Mouse (Mus musculus) natural killer cell, adult 2 months (primary cell): ENCODE data around the gene Hcn2.
"Not testable (repeated sequence)": the region's sequence is repeated elsewhere in the genome, so short reads cannot be mapped to it uniquely, and the experiment has no call there.

Experiments
- DNase-seq, 2 experiments: peaks; one replicate each; pipeline ENCODE4 v3.0.0; 2022; ENCODE audit warnings: low spot score in 2 of 2

The Hcn2 gene

GRCm38 (mm10) chr10:79687513-79687912 lies 28.9 kb upstream of the Hcn2 start:
- DNase-seq: no peak

- DNase-seq: no peak
These were observed 27.7 kb upstream of the Hcn2 start, which contains the start of gene Gzmm for GRCm38 (mm10) chr10:79688720-79689119. Gene Gzmm (plus strand): TSS chr10:79689020.

GRCm38 (mm10) chr10:79689178-79689577 lies 27.3 kb upstream of the Hcn2 start:
- DNase-seq: peak in 1 of 2 experiments; percentile 47

- DNase-seq: peak; percentile 73 to 86
These were observed 24.4 kb upstream of the Hcn2 start for GRCm38 (mm10) chr10:79691986-79692548.

GRCm38 (mm10) chr10:79693580-79694378 lies 22.7 kb upstream of the Hcn2 start:
- DNase-seq: no peak

GRCm38 (mm10) chr10:79694379-79694655 lies 22.1 kb upstream of the Hcn2 start:
- no peak for DNase-seq

- DNase-seq: peak; percentile 58 to 74
These were observed 21.0 kb upstream of the Hcn2 start for GRCm38 (mm10) chr10:79695231-79696128.

GRCm38 (mm10) chr10:79696129-79696651 lies 20.2 kb upstream of the Hcn2 start:
- no peak for DNase-seq

GRCm38 (mm10) chr10:79697916-79698315 lies 18.5 kb upstream of the Hcn2 start:
- no peak for DNase-seq

- no peak for DNase-seq
These were observed 18.0 kb upstream of the Hcn2 start for GRCm38 (mm10) chr10:79698459-79698858.

- DNase-seq: no peak
These were observed 15.8 kb upstream of the Hcn2 start for GRCm38 (mm10) chr10:79700676-79701075.

GRCm38 (mm10) chr10:79701443-79702129 lies 14.8 kb upstream of the Hcn2 start:
- no peak for DNase-seq

- DNase-seq: not testable (repeated sequence)
These were observed 13.5 kb upstream of the Hcn2 start for GRCm38 (mm10) chr10:79702970-79703369.

- no peak for DNase-seq
These were observed 12.9 kb upstream of the Hcn2 start for GRCm38 (mm10) chr10:79703541-79703940.

GRCm38 (mm10) chr10:79704065-79704969 lies 12.1 kb upstream of the Hcn2 start, which contains the start of gene Bsg:
Gene Bsg (plus strand): TSS chr10:79704491.
- peak; percentile 96 to 97 for DNase-seq

GRCm38 (mm10) chr10:79704970-79705360 lies 11.5 kb upstream of the Hcn2 start:
- DNase-seq: no peak

GRCm38 (mm10) chr10:79705951-79706350 lies 10.5 kb upstream of the Hcn2 start:
- DNase-seq: no peak

GRCm38 (mm10) chr10:79706406-79707094 lies 9.9 kb upstream of the Hcn2 start:
- no peak for DNase-seq

GRCm38 (mm10) chr10:79707162-79707561 lies 9.3 kb upstream of the Hcn2 start:
- no peak for DNase-seq

- DNase-seq: no peak
These were observed 8.7 kb upstream of the Hcn2 start for GRCm38 (mm10) chr10:79707759-79708158.
